Mouse (Mus musculus) large intestine, adult 2 months (tissue): ENCODE results near the gene Hoxc8. TPM values are rescaled to one million over a fixed set of nuclear protein-coding genes. Genes with fewer than 3 reads are reported as not detected.

Source experiments
- DNase-seq: peaks from one replicate; pipeline ENCODE4 v3.0.0-alpha.2; 2012; ENCODE audit warnings: low read depth, low spot score
- WGBS: fragments of 180-500 bp; shearing (Covaris S2); methylation state at CpG from one replicate; pipeline ENCODE4 v1.1.7; 2018; 5-methylcytosine and 5-hydroxymethylcytosine counted together
- polyA plus RNA-seq: library from polyadenylated mRNA; depleted of rRNA; stranded (reverse); fragments of >200 nt; gene quantifications from 2 replicates; pipeline ENCODE4 v1.2.3, GENCODE M21; 2012

The Hoxc8 gene
- polyA plus RNA-seq, 1 experiment: 5.5 TPM

- DNase-seq: no peak
- WGBS: 7% methylated on average over 43 of the region's 43 CpGs
Measured at GRCm38 (mm10) chr15:103027266-103028235, 37.1 kb downstream of the Hoxc8 start.

- 44% methylated on average over 9 of the region's 9 CpGs for WGBS
- no peak for DNase-seq
Measured at GRCm38 (mm10) chr15:103028916-103029512, 38.6 kb downstream of the Hoxc8 start.

GRCm38 (mm10) chr15:103030142-103030541 is 39.7 kb downstream of the Hoxc8 start:
- 26% methylated on average over 8 of the region's 8 CpGs for WGBS
- no peak for DNase-seq

- DNase-seq: no peak
- WGBS: 0% methylated on average over 2 of the region's 3 CpGs
Measured at GRCm38 (mm10) chr15:103032167-103032566, 41.8 kb downstream of the Hoxc8 start.

GRCm38 (mm10) chr15:103032646-103033575 is 42.5 kb downstream of the Hoxc8 start:
- DNase-seq: no peak
- 2% methylated on average over 26 of the region's 26 CpGs for WGBS

GRCm38 (mm10) chr15:103034043-103034806 is 43.8 kb downstream of the Hoxc8 start:
- 7% methylated on average over 24 of the region's 24 CpGs for WGBS
- no peak for DNase-seq

- WGBS: 4% methylated on average over 34 of the region's 34 CpGs
- DNase-seq: no peak
Measured at GRCm38 (mm10) chr15:103034807-103035547, 44.6 kb downstream of the Hoxc8 start.

GRCm38 (mm10) chr15:103035548-103035881 is 45.1 kb downstream of the Hoxc8 start:
- WGBS: 6% methylated on average over 14 of the region's 14 CpGs
- no peak for DNase-seq

GRCm38 (mm10) chr15:103037579-103037978 is 47.2 kb downstream of the Hoxc8 start:
- 26% methylated on average over 1 of the region's 1 CpGs for WGBS
- no peak for DNase-seq

- 34% methylated on average over 10 of the region's 10 CpGs for WGBS
- no peak for DNase-seq
Measured at GRCm38 (mm10) chr15:103038701-103039480, 48.5 kb downstream of the Hoxc8 start.

GRCm38 (mm10) chr15:103039609-103040008 is 49.2 kb downstream of the Hoxc8 start:
- WGBS: 28% methylated on average over 3 of the region's 3 CpGs

GRCm38 (mm10) chr15:103040601-103041000 is 50.2 kb downstream of the Hoxc8 start:
- no peak for DNase-seq
- WGBS: 27% methylated on average over 12 of the region's 12 CpGs

More at GRCm38 (mm10) chr15:103039609-103040008, 49.2 kb downstream of the Hoxc8 start:
- DNase-seq: no peak

GRCm38 (mm10) chr15:103041613-103042012 is 51.2 kb downstream of the Hoxc8 start:
- WGBS: 27% methylated on average over 5 of the region's 5 CpGs
- DNase-seq: no peak

- 18% methylated on average over 1 of the region's 1 CpGs for WGBS
Measured at GRCm38 (mm10) chr15:103042209-103042608, 51.8 kb downstream of the Hoxc8 start.

More at GRCm38 (mm10) chr15:103042209-103042608, 51.8 kb downstream of the Hoxc8 start:
- no peak for DNase-seq
